Mouse (Mus musculus): ENCODE results near the gene Ssh3.

Ssh3 gene

DNA sequence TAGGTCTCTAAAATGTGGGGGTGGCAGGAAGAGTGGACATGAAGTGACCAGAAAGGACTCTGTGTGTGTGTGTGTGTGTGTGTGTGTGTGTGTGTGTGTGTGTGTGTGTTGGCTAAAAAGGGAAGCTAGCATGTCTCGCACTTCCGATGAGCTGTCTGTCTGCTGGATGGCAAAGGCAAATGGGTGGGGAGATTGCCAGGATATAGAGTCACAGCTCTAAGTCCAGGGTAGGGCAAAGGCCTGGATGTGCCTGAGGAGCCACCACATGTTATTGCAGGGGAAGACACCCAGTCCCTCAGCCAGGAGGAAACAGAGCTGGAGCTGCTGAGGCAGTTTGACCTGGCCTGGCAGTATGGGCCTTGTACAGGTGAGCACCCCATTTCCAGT, 36.8 kb downstream of the Ssh3 start:
- no peak for TF ChIP-seq GATA4 (IDR thresholded peaks at IDR 0.05; ENCODE audit: insufficient replicate concordance, low read length)

DNA sequence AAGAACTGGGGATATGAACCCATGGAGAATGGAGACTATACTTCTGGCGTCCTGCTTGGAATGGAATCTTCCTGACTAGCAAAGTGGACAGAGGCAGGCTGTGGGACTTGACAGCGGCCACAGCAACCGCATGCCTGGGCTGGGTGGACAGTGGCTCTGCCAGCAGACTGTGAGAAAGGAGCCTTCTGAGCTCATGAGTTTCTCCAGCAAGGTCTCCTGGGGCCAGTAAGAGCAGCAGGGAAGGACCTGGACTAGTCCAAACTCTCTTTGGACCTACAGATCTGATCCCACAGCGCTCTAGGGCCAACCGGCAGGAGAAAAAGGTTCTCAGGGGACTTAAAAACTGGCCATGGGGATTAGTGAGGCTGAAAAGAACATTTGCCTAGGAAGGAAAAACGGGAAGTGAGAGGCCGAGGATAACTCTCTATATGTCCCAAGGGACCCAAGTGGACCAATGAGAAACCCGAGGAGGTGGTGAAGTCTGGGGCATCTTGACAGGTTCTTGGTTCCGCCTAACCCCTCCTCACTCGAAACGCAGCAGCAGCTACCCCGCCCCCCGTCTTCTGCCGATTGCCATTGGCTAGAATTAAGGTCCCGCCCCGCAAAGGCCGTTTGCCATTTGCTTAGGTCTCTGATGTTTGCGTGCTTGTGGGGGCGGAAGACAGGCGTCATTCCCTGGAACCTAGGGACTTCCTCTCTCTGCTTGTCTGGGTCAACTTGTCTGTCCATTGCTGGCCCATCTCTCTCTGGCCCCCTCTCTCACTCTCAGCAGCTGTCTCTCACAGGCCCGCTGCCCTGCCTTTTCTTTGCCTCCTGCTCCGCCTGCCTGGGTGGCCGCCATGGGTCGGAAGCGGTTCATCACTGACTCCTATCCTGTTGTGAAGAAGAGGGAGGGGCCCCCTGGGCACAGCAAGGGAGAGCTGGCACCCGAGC, 37.5 kb downstream of the Ssh3 start, which contains the start of gene Pold4:
Gene Pold4 (plus strand): TSS at position 647 of the 933 bp plus-strand sequence.
- no peak for TF ChIP-seq GATA4 (IDR thresholded peaks at IDR 0.05; ENCODE audit: insufficient replicate concordance, low read length)

DNA sequence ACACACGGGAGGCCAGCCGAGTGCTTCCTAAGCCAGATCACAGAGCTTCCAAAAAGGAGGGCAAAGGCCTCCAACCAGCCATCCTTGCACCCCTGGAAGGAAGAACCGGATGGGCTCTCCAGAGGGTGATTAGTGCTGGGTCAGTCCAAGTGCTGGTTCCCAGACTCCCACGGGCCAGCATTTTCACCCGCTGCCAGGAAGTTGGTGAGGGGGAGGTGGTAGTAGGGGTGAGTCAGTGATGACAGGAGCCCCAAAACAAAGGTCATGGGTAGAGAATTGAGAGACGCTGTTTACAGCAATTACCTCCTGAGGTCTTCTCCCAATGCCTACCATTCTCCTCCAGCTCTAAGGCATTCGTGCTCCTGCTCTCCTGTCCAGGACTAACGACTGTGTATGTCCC, 38.6 kb downstream of the Ssh3 start:
- no peak for TF ChIP-seq GATA4 (IDR thresholded peaks at IDR 0.05; ENCODE audit: insufficient replicate concordance, low read length)

DNA sequence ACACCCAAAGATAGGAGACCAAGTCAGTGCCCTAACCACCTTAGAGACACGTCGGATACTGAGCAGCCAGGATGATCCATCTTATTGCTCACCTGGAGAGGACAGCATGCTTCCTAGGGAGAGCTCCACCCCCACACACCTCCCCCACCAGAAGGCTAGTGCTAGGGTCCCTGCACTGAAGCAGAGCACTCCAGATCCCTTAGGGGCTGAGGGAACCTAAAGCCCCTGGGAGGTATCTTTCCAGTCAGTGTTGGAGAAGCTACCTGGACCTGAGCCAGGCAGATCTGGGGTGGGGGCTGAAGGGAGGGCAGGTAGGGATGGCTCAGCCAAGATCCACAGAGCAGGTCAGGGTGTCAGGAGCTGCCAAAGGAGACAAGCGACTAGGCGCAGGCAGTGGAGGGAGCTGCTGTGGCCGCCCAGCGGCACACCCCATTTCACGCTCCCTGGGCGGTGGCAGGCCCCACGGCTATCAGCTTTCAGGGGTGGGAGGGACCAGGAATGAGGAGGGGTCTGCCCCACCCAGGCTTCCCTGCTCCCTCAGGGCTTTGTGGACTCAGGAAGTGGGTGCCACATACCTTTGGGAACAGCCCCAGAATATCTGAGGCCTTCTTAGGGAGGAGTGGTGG, 39.4 kb downstream of the Ssh3 start:
- no peak for TF ChIP-seq GATA4 (IDR thresholded peaks at IDR 0.05; ENCODE audit: insufficient replicate concordance, low read length)

DNA sequence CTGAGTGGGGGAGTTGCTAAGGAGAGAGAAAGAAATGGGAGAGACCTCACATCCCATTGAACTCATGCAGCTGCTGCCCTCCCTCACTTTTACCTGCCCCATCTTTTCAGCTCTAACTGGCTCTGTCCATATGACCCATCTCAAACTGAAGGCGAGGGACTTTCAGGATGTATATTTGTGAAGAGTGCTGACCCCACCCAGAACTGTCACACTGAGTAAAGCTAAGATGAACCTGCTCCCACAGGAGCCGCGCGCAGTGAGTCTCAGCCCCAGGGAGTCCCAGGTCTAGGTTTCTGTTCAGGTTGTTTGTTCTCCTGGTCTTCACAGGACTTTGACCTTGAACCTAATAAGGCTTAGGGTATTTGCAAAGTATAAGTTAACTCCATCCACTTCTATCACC, 40.1 kb downstream of the Ssh3 start:
- no peak for TF ChIP-seq GATA4 (IDR thresholded peaks at IDR 0.05; ENCODE audit: insufficient replicate concordance, low read length)

DNA sequence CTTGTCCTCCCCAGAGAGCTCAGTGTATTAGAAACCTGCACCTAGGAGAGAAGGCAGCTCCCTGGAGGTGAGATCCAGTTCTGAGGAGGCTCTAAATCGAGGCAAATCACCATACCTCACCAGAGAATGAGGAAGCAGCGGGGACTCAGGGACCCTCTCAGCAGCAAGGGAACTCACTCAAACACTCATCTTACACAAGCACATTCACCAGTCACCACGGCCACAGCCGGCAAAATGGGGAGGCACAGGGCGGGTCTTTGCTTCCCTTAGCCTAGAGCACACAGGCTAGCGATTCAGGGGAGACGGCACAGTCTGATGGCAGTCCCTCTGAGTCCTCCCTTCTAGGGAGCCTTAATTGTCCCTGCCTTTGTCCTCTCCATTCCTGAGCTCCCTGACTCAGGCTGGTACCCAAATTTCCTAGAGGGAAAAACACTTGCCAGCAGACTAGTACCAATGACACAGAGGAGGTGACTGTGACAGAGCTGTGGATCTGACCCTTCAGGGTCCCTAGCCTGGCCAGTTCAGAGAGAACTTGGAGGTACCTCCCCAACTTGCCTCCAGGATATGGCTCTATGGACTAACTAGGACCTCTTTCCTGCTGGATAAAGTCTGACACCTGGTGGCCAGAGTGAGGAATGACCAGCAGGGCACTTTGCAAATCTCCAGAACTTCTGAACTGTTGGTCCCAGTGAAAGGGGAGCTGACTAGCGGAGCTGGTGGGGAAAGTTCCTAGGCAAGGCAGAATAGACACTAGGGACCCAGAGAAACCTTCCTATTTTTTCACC, 40.9 kb downstream of the Ssh3 start:
- no peak for TF ChIP-seq GATA4 (IDR thresholded peaks at IDR 0.05; ENCODE audit: insufficient replicate concordance, low read length)

DNA sequence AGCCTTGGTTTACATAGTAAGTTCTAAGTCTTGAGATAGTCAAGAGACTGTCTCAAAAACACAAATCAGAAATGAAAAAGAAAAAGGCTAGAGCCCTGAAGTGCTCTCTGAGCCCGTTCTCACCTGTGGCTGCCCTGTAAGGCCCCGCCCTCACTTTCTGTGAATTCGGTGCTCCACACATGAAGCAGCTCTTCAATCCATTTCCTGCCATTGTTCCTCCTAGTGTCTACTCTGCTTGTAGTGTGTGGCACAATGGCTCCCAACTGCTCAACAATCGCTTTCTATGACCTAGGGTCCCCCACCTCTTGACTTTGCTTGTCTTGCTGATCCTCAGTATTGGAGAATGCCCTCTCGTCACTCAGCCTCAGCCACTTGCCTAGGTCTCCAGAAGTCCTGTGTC, 41.5 kb downstream of the Ssh3 start:
- no peak for TF ChIP-seq GATA4 (IDR thresholded peaks at IDR 0.05; ENCODE audit: insufficient replicate concordance, low read length)

DNA sequence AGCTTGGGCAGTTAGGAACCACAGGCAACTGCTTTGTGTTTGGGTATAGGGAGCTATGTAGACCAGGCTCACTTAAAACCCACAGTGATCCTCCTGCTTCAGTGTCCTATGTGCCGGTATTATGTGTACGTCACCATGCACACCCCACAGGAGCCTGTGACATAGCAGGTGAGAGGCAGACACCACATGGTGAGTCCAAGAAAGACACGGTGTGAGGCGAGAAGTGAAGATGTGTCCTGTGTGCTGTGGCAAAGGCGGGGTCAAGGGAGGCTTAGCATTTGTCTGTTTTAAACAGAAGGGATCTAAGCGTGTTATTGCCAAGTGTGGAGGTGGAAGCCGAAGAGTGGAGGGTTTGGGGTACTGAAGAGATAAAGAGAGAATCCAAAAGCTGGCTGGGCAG, 42.2 kb downstream of the Ssh3 start:
- no peak for TF ChIP-seq GATA4 (IDR thresholded peaks at IDR 0.05; ENCODE audit: insufficient replicate concordance, low read length)

DNA sequence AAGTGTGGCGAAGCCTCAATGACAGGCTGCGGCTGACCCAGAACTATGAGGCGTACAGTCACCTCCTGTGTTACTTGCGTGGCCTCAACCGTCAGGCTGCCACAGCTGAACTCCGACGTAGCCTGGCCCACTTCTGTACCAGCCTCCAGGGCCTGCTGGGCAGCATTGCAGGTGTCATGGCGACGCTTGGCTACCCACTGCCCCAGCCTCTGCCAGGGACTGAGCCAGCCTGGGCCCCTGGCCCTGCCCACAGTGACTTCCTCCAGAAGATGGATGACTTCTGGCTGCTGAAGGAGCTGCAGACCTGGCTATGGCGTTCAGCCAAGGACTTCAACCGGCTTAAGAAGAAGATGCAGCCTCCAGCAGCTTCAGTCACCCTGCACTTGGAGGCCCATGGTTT, 46.8 kb downstream of the Ssh3 start:
- TF ChIP-seq GATA4 (IDR thresholded peaks at IDR 0.05; ENCODE audit: insufficient replicate concordance, low read length), result no peak

DNA sequence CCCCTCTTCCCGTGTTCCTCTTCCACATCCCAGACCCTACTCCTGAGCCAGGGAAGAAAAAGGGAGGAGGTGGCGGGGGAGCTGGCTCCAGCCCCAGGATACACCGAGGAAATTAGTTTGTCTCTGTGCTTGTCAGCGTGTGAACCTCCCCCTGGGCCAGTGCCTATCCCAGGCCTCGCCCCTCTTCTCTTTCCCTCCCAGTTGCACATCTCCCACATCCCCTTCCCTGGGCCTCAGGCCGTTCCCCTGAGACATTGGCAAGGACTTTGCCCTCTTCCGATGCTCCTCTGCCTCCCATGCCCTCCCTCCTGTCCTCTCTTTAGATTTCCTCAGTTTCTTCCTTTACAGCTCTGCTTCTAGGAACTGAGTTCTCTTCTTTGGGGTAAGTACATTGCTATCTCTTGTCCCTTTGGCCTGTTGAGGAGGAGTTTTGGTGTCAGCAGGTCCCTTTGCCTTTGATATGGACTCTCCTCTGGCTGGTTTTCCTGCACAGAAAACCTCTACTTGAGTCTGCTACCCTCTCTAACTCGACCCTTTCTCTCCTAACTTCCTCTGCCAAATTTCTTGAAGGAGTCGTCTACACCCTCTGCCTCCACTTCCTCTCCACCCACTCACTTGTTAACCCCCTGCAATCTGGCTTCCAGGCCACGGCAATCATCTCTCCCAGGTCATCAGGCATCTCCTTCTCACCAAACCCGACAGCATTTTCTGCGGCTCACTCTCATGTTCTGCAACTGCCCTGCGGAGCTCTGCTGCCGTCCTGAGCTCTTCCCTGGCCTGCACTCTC, 47.8 kb downstream of the Ssh3 start:
- no peak for TF ChIP-seq GATA4 (IDR thresholded peaks at IDR 0.05; ENCODE audit: insufficient replicate concordance, low read length)

DNA sequence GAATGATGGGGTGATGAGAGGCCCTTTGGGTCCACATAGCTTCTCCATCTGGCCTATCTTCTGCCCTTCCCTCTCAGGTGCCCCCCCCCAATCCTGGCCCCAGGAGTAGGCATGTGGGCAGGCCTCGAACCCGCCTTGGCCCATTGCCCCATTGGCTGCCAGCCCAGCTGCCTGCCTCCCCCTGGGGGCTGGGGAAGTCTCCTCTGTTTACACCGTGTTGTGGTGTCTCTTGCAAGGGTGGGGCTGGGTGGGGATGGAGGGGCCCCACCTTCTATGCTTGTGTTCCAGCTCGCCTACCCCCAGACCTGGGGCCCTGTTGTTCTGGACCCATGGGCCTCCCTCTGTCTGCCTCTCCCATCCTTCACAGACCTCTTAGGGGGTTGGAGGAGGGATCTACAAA, 48.6 kb downstream of the Ssh3 start:
- no peak for TF ChIP-seq GATA4 (IDR thresholded peaks at IDR 0.05; ENCODE audit: insufficient replicate concordance, low read length)

DNA sequence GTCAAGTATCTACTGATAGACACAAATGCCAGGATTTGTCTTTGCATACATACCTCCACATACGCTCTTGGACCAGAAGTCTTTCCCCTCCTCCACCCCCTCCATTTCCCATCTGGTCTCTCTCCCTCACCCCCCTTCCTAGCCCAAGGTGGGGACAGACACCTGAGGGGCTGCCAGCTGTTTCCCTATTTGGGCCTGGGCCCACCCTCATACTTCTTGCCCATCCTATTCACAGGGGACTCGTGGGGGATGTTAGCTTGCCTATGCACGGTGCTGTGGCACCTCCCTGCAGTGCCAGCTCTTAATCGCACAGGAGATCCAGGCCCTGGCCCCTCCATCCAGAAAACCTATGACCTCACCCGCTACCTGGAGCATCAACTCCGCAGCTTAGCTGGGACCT, 49.0 kb downstream of the Ssh3 start:
- no peak for TF ChIP-seq GATA4 (IDR thresholded peaks at IDR 0.05; ENCODE audit: insufficient replicate concordance, low read length)

DNA sequence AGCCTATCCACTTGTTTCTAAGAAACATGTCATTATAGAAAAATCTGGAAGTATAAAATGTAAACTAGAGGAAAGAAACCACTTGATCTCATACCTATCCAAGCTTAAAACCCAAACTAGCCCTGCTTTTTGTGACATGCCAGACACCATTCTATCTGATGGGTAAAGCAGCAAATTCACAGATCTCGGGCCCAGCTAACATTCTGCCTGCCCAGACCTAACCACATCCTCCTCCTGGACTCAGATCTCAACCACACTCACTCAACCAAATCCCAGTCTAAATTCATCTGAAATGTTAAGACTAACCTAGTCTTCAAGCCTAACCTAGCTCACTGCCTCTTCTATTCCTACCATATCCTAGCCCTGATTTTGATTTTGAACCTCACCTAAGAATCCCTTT, 50.2 kb downstream of the Ssh3 start:
- TF ChIP-seq GATA4 (IDR thresholded peaks at IDR 0.05; ENCODE audit: insufficient replicate concordance, low read length), result no peak

DNA sequence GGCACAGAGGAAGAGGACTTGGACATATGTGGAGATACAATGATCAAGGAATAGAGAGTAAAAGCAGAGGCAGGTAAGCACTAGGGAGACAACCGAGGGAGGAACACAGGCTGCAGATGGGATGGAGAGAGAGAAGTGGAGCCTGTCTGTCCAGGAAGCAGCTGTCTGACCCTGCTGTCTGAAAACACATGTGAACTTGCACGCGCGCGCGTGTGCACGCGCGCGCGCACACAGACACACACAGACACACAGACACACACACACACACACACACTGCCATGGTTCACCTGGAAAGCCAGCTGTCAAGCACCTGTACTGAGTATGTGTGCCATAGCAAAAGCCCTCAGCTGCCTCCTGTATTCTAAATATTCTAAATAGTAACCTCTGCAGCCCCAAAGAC, 50.7 kb downstream of the Ssh3 start:
- TF ChIP-seq GATA4 (IDR thresholded peaks at IDR 0.05; ENCODE audit: insufficient replicate concordance, low read length), result no peak

DNA sequence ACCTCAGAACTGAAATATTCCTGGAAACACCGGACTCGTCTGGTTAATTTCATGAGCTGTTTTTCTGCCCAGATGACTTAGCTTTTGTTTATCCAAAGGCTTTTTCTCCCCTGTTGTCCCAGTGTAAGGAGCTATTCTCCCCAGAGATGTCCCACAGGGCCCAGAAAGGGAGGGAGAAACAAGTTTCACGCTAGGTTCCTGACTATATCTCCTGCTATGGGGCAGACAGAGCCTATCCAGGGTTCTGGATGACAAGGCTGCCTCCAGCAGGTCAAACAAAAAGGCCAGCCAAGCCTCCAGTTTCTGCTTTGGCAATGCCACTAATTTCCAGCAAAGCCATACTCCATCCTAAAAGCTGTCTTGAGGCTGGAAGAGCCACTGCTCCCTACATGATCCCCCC, 51.1 kb downstream of the Ssh3 start:
- TF ChIP-seq GATA4 (IDR thresholded peaks at IDR 0.05; ENCODE audit: insufficient replicate concordance, low read length), result no peak

Measured in liver, adult (tissue).